Mouse (Mus musculus) lung, adult 10 weeks (tissue): ENCODE data around the gene Nat8f3. TPM values are rescaled to one million over a fixed set of nuclear protein-coding genes. Genes with fewer than 3 reads are reported as not detected.

Experiments
- polyA plus RNA-seq: library from polyadenylated mRNA; stranded (reverse); fragments of 350-450 nt; fragmentation: Illumina TruSeq; extraction: RNeasy Lipid Tissue Mini Kit (QIAGEN cat#74804); gene quantifications from one replicate; pipeline ENCODE4 v1.2.3, GENCODE M21; 2014; ENCODE audit warnings: low read depth, low replicate concordance; ENCODE audit not compliant: insufficient read depth

Gene Nat8f3
- 7.2 TPM for polyA plus RNA-seq

GRCm38 (mm10) chr6:85765532-85765931 is at the start of gene Nat8f3:
Gene Nat8f3 (minus strand): TSS chr6:85765754.

GRCm38 (mm10) chr6:85713105-85713504 is 52.4 kb downstream of the Nat8f3 start, which contains the start of gene Nat8f7:
Gene Nat8f7 (minus strand): TSS chr6:85713205.

Other genes starting within 250 kb of the Nat8f3 start
- gene Alms1, start 178.2 kb downstream of the Nat8f3 start, polyA plus RNA-seq = 0.84 TPM
- 1.3 TPM for gene Nat8f7, start 52.5 kb downstream of the Nat8f3 start, polyA plus RNA-seq
- gene Nat8f6, start 55.2 kb upstream of the Nat8f3 start, polyA plus RNA-seq = not detected
- gene Nat8f5, start 55.2 kb upstream of the Nat8f3 start, polyA plus RNA-seq = not detected
- 0.22 TPM for gene Nat8, start 66.3 kb upstream of the Nat8f3 start, polyA plus RNA-seq
- gene Nat8f2, start 103.4 kb upstream of the Nat8f3 start, polyA plus RNA-seq = not detected
- gene Nat8f4, start 139.1 kb upstream of the Nat8f3 start, polyA plus RNA-seq = 1.9 TPM
- gene Tprkb, start 146.1 kb upstream of the Nat8f3 start, polyA plus RNA-seq = 17.3 TPM
- 5.5 TPM for gene Nat8f1, start 149.9 kb upstream of the Nat8f3 start, polyA plus RNA-seq
- 28.5 TPM for gene Dusp11, start 195.9 kb upstream of the Nat8f3 start, polyA plus RNA-seq